Mouse (Mus musculus) heart, embryonic 12.5 days (tissue): ENCODE data around the gene Pla1a. TPM values are rescaled to one million over a fixed set of nuclear protein-coding genes. Genes with fewer than 3 reads are reported as not detected.

ENCODE experiments used
- ATAC-seq: fragments of 200-750 bp; cut with Nextera tagmentation; 2 replicates; pipeline ENCODE4 v1.8.0; 2017; ENCODE audit warnings: moderate TSS enrichment, moderate library complexity; ENCODE audit not compliant: insufficient number of reproducible peaks, low FRiP score
- H3K27ac ChIP-seq: fragments of 300-500 bp; sonication (generic); 2 replicates; pipeline ENCODE4 v1.5.1; 2016; ENCODE audit warnings: mild to moderate bottlenecking, moderate library complexity; ENCODE audit not compliant: poor library complexity, severe bottlenecking
- H3K27me3 ChIP-seq: fragments of 300-500 bp; sonication (generic); replicated peaks from 2 replicates; pipeline ENCODE4 v1.6.1; 2016; ENCODE audit warnings: mild to moderate bottlenecking, moderate library complexity
- H3K36me3 ChIP-seq: fragments of 300-500 bp; sonication (generic); 2 replicates; pipeline ENCODE4 v1.6.1; 2016; ENCODE audit warnings: mild to moderate bottlenecking, moderate library complexity
- H3K4me1 ChIP-seq: fragments of 300-500 bp; sonication (generic); replicated peaks from 2 replicates; pipeline ENCODE4 v1.6.1; 2016; ENCODE audit warnings: mild to moderate bottlenecking
- H3K4me2 ChIP-seq: fragments of 300-500 bp; sonication (generic); 2 replicates; pipeline ENCODE4 v1.6.1; 2016; ENCODE audit warnings: mild to moderate bottlenecking, moderate library complexity
- H3K4me3 ChIP-seq: fragments of 300-500 bp; sonication (generic); 2 replicates; pipeline ENCODE4 v1.5.1; 2016; ENCODE audit warnings: mild to moderate bottlenecking
- H3K9ac ChIP-seq: fragments of 300-500 bp; sonication (generic); 2 replicates; pipeline ENCODE4 v1.6.1; 2016; ENCODE audit warnings: mild to moderate bottlenecking, moderate library complexity
- H3K9me3 ChIP-seq: fragments of 300-500 bp; sonication (generic); replicated peaks from 2 replicates; pipeline ENCODE4 v1.6.1; 2016; ENCODE audit warnings: mild to moderate bottlenecking, moderate library complexity
- WGBS: fragments of 180-500 bp; shearing (Covaris S2); methylation state at CpG from one replicate; pipeline ENCODE4 v1.1.7; 2016; 5-methylcytosine and 5-hydroxymethylcytosine counted together
- polyA plus RNA-seq: library from polyadenylated mRNA; unstranded; fragments of >200 nt; fragmentation: Nextera tagmentation; extraction: Ambion mirVana; gene quantifications from 2 replicates; pipeline ENCODE4 v1.2.1, GENCODE M21; 2016

The Pla1a gene
- polyA plus RNA-seq, 1 experiment from 2014 or later: 0.17 TPM

DNA sequence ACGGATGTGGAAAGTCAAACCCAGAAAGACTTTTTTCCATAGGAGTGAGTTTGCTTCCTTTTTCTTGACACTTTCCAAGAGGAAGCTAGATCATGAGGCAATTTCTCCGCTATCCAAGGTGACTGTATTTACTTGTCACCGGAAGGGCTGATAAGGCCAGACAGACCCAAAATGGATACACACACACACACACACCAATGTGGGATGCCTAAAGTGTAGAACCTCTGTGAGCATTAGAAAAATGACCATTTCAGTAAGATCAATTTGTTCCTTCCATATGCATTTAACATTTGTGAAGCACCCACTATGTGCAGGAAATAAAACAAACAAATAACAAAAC is 69.7 kb downstream of the Pla1a start:
- 7% methylated on average over 3 of the region's 3 CpGs for WGBS
- peak overlapping the region; percentile 100 for H3K27ac ChIP-seq
- peaks cover 38% of the 10 kb centered on the region for H3K4me1 ChIP-seq
- peak overlapping the region; percentile 66 for H3K4me3 ChIP-seq
- H3K36me3 ChIP-seq: peaks cover 6% of the 10 kb centered on the region
- no peaks in the 10 kb centered on the region for H3K27me3 ChIP-seq
- peak overlapping the region; percentile 83 for H3K4me2 ChIP-seq
- peak overlapping the region; percentile 94 for H3K9ac ChIP-seq
- ATAC-seq: 0 out of 2 replicates have a peak, but pooled peaks have one; percentile 1
- no peaks in the 10 kb centered on the region for H3K9me3 ChIP-seq

DNA sequence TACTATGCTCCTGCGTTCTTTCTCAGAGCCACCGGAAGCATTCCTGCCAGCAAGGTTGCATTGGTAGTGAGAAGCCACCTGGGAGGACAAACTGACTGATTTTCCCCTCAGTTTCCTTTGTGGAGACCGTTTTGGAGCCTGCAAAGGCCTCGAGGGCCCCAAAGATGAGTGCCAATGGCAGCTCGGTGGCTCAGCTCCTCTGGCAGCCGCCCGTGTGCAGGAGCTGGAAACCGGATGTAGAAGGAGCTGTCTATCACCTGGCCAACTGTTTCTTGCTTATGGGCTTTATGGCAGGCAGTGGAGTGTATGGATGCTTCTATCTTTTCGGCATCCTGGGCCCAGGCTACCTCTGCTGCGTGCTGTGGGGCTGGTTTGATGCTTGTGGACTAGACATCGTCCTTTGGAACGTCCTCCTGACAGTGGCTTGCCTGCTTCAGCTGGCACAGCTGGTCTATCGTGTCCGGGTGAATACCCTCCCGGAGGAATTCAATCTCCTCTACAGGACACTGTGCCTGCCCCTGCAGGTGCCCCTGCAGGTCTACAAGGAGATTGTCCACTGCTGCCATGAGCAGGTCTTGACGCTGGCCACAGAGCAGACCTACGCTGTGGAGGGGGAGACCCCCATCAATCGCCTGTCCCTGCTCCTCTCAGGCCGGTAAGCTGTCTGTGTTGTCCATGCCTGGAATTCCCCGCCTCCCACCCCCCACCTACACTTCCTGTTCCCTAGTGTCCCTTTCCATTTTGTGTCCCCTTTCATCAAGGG is 70.3 kb downstream of the Pla1a start:
- peak overlapping the region; percentile 94 for H3K9ac ChIP-seq
- H3K27me3 ChIP-seq: no peaks in the 10 kb centered on the region
- peak overlapping the region; percentile 66 for H3K4me3 ChIP-seq
- 24% methylated on average over 20 of the region's 20 CpGs for WGBS
- no peaks in the 10 kb centered on the region for H3K9me3 ChIP-seq
- peak overlapping the region; percentile 83 for H3K4me2 ChIP-seq
- peaks cover 6% of the 10 kb centered on the region; the same call in 1 of the 2 replicates for H3K36me3 ChIP-seq
- peak; percentile 57; the same call in 1 of the 2 replicates for ATAC-seq
- H3K4me1 ChIP-seq: peaks cover 37% of the 10 kb centered on the region
- H3K27ac ChIP-seq: peak overlapping the region; percentile 100

DNA sequence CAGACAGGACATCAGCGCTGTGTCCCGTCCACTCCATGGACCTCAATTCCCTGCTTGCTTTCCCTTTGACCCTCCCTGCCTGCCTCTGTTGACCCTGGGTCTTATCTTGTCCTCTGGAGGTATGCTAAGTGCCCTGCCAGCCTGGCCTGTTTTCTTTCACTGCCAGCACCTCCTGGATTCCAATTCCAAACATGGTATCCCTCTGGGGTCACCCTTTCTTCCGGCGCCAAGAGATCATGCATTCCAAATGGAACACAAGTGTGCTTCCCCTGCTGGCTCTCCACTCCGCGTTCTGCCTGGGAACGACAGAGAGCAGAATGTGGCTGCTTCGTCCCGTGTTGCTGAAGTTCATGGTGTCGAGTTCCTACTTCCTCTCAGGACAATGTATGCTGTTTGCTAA is 71.0 kb downstream of the Pla1a start, which contains the start of gene Popdc2:
Gene Popdc2 (plus strand): TSS at position 277 of the 400 bp plus-strand sequence.
- peak within 1 kb of the TSS; percentile 100 for H3K27ac ChIP-seq
- peak within 1 kb of the TSS; percentile 94 for H3K9ac ChIP-seq
- WGBS: 3% methylated on average over 10 of the region's 10 CpGs
- H3K4me3 ChIP-seq: peak within 1 kb of the TSS; percentile 66
- H3K4me1 ChIP-seq: peaks cover 37% of the 10 kb centered on the region
- peaks cover 7% of the 10 kb centered on the region; the same call in 1 of the 2 replicates for H3K36me3 ChIP-seq
- ATAC-seq: peak; percentile 79
- peak within 1 kb of the TSS; percentile 83 for H3K4me2 ChIP-seq
- no peaks in the 10 kb centered on the region for H3K9me3 ChIP-seq
- H3K27me3 ChIP-seq: no peaks in the 10 kb centered on the region

DNA sequence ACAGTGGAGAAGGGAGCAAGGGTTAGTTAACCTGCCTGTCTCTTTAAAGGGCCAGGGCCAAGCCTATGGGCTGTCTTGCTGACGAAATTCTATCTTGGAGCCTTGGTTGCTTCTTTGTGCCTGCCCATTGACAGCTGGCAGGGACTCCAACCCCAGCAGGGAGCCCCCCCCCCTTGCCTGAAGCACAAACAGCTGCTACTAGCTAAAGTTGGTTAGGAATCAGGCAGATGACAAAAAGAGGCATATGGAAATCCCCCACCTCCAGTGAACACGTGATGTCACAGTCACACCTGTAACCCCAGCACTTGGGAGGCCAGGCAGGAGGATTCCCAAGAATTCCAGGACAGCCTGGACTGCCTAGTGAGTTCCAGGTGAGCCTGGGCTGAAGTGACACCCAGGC is 72.6 kb downstream of the Pla1a start:
- Histone ChIP-seq H3K4me3 (no peak overlapping the region), H3K9ac (0 out of 2 replicates have a peak overlapping the region, but pooled peaks have one; percentile 36), H3K4me1 (peaks cover 37% of the 10 kb centered on the region), H3K27me3 (no peaks in the 10 kb centered on the region), H3K36me3 (peaks cover 5% of the 10 kb centered on the region), H3K27ac (peak overlapping the region; percentile 100; the same call in 1 of the 2 replicates), H3K4me2 (0 out of 2 replicates have a peak overlapping the region, but pooled peaks have one; percentile 11), H3K9me3 (no peaks in the 10 kb centered on the region)
- WGBS: 39% methylated on average over 2 of the region's 2 CpGs
- no peak for ATAC-seq

DNA sequence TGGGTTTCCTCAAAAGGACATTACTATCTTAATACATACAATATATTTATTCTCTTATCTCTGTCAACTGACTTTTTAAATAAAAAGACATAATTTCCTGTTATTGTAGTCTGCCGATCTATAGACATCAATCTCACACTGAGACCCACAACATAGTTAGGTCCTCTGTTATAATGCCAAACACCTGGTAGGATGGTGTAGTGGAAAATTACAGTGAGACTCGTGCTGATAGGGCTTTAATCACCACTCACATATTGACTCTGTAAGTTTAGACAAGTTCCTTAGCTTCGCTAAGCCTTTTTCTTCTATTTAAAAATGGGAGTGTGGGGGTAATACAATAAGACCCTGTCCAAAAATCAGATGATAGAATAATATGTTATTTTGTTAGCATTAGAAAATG is 73.1 kb downstream of the Pla1a start:
- no peak for ATAC-seq
- H3K4me1 ChIP-seq: peaks cover 38% of the 10 kb centered on the region
- no peaks in the 10 kb centered on the region for H3K9me3 ChIP-seq
- H3K9ac ChIP-seq: no peak overlapping the region
- H3K27me3 ChIP-seq: no peaks in the 10 kb centered on the region
- H3K4me3 ChIP-seq: no peak overlapping the region
- WGBS: 45% methylated on average over 3 of the region's 3 CpGs
- no peak overlapping the region for H3K4me2 ChIP-seq
- H3K27ac ChIP-seq: peak overlapping the region; percentile 100; the same call in 1 of the 2 replicates
- H3K36me3 ChIP-seq: peaks cover 3% of the 10 kb centered on the region

DNA sequence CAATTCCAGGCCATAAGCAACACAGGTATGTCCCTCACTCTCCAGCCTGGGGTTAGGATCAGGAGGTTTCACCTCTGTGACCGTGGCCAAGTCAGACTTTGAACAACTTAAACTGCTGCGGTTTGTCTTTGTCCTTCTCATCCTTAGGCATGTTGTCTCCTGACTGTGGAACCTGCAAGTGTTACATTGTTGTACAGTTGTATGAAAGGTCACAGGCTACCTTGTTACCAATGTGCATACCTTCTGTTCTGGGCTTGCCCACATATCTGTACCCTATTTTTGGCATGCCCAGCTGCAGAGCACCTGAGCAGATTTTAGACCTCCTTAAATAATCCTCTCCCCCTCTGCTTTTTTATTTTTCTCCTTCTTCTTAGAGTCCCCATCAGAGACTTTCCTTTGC is 73.7 kb downstream of the Pla1a start:
- no peak for ATAC-seq
- H3K27ac ChIP-seq: 0 out of 2 replicates have a peak overlapping the region, but pooled peaks have one; percentile 24
- 77% methylated on average over 2 of the region's 2 CpGs for WGBS
- no peak overlapping the region for H3K4me2 ChIP-seq
- H3K9ac ChIP-seq: no peak overlapping the region
- H3K36me3 ChIP-seq: peaks cover 3% of the 10 kb centered on the region
- H3K27me3 ChIP-seq: no peaks in the 10 kb centered on the region
- peaks cover 42% of the 10 kb centered on the region for H3K4me1 ChIP-seq
- H3K4me3 ChIP-seq: no peak overlapping the region
- no peaks in the 10 kb centered on the region for H3K9me3 ChIP-seq

DNA sequence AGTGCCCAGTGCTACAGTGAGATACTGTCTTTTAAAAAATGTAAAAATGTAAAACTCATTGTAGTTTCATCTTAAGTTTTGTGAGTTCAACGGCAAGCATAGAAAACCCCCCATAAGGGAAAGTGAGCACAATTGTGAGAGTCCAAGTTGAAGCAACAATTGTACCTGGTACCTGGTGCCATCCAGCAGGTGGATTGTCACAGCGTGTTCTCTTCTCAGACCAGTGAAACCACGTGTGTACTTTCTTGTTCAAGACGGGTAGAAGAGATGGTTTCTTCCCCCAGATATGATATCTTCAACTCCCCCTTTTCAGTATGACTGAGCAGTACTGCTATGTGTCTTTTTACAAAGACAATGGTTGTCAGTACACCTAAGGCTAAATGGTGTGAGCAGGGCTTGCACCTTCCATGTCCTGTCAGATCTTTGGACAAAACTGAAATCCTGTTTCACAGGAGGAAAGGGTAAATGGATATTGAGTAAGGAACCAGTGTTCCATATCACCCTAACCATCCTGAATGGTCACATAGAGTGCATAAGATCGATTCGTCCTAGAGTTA is 74.6 kb downstream of the Pla1a start:
- Histone ChIP-seq H3K4me1 (peaks cover 47% of the 10 kb centered on the region), H3K36me3 (peaks cover 8% of the 10 kb centered on the region)
- ATAC-seq: no peak

DNA sequence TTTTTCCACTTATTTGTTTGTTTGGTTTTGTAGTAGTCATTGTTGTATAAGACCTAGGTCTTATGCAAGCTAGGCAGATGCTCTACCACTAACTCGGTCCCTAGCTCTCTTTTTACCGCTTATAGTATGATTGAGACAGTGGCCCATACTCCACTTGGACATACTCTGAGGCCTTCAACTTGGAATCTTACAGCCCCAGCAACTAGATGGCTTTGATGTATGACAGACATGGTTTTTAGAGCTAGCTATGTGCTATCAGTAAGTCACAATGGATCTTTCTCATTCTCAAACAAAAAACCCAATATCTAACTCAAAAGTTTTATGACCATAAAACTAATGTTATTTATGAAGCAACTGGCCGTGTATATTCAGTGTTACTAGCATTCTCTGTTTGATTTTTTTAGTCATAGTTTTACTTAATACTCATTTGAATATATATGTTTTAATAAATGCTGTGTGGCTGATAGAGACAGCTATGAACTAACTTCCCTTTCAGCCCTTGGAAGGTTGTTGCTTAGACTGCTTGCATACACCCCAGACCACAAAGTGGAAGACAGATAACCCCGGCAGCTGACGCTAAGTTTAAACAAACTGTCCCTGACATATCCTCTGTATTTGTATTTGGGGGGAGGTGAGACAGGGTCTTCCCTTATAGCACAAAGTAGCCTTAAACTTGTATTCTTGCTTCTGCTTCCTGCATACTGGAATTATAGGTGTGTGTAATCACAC is 78.6 kb downstream of the Pla1a start:
- 56% methylated on average over 5 of the region's 5 CpGs for WGBS
- Histone ChIP-seq H3K4me3 (no peak overlapping the region), H3K4me1 (peaks cover 45% of the 10 kb centered on the region), H3K9me3 (no peaks in the 10 kb centered on the region), H3K27ac (no peak overlapping the region), H3K4me2 (no peak overlapping the region), H3K27me3 (no peaks in the 10 kb centered on the region), H3K36me3 (peaks cover 30% of the 10 kb centered on the region), H3K9ac (no peak overlapping the region)
- no peak for ATAC-seq

More for the DNA sequence above, 74.6 kb downstream of the Pla1a start:
- no peak overlapping the region for H3K4me3 ChIP-seq
- H3K4me2 ChIP-seq: no peak overlapping the region
- 85% methylated on average over 6 of the region's 6 CpGs for WGBS
- no peak overlapping the region for H3K9ac ChIP-seq
- H3K27me3 ChIP-seq: no peaks in the 10 kb centered on the region
- H3K27ac ChIP-seq: no peak overlapping the region
- H3K9me3 ChIP-seq: no peaks in the 10 kb centered on the region

DNA sequence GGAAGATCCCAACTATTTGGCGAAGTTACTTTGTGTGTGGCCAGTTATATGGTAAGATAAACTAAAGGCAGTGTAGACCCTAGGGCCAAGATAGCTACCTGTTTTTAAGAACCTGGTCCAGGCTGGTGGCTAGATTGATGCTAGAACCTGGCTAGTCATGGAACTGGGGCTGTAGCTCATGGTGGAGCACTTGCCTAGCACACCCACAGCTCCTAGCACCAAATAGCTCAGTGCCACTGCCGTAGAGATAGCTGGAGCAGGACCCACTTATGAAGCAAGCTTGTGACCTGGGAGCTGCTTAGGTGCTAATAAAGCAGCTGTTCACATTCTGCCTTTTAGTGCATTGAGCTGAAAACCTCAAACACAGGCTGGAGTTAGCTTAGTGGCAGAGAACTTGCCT is 79.3 kb downstream of the Pla1a start:
- H3K4me3 ChIP-seq: no peak overlapping the region
- no peak for ATAC-seq
- H3K36me3 ChIP-seq: peaks cover 34% of the 10 kb centered on the region
- no peaks in the 10 kb centered on the region for H3K9me3 ChIP-seq
- WGBS: 73% methylated on average over 2 of the region's 2 CpGs
- H3K4me1 ChIP-seq: peaks cover 43% of the 10 kb centered on the region
- peak overlapping the region; percentile 14; the same call in 1 of the 2 replicates for H3K27ac ChIP-seq
- H3K27me3 ChIP-seq: no peaks in the 10 kb centered on the region
- no peak overlapping the region for H3K4me2 ChIP-seq
- no peak overlapping the region for H3K9ac ChIP-seq

DNA sequence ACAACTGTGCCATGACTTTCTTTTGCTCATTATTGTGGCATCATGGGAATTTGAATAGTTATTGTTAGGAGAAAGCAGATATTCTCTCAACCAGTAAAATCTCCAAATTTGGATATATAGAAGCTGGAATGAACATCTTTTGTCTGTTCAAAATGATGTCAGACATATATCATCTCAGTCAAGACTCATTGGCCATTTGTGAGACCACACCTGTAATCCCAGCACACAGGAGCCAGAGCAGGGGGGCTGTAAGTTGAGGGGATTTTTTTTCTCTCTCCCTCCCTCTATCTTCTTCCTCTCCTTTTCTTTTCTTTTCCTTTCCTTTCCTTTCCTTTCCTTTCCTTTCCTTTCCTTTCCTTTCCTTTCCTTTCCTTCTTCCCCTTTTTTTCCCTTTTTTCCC is 80.1 kb downstream of the Pla1a start:
- no peak overlapping the region for H3K27ac ChIP-seq
- no peaks in the 10 kb centered on the region for H3K27me3 ChIP-seq
- H3K9ac ChIP-seq: no peak overlapping the region
- peaks cover 49% of the 10 kb centered on the region for H3K4me1 ChIP-seq
- H3K4me2 ChIP-seq: no peak overlapping the region
- H3K4me3 ChIP-seq: no peak overlapping the region
- peaks cover 34% of the 10 kb centered on the region for H3K36me3 ChIP-seq
- no peaks in the 10 kb centered on the region for H3K9me3 ChIP-seq
- no peak for ATAC-seq

DNA sequence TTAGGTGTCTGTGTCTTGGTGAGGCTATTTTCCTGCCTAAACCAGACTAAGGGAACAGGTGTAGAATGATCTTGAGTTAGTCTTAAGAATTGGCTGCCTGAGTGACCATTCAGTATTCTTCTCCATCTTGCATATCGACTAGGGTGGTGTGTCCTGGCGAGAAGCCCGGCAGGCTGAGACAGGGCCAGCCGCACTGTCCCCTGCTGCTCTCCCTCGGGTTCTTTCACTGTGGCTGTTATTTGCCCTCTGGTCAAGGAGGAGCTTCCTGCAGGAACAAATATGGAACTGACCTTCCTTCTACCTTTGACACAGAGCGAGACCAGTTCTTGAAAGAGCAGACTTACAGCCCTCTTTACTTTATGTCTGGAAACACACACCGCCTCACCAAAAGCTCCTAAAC is 80.9 kb downstream of the Pla1a start:
- no peak for ATAC-seq
- H3K27ac ChIP-seq: peak overlapping the region; percentile 94
- peak overlapping the region; percentile 37; the same call in 1 of the 2 replicates for H3K9ac ChIP-seq
- no peaks in the 10 kb centered on the region for H3K9me3 ChIP-seq
- peaks cover 34% of the 10 kb centered on the region for H3K36me3 ChIP-seq
- 47% methylated on average over 7 of the region's 7 CpGs for WGBS
- peaks cover 53% of the 10 kb centered on the region for H3K4me1 ChIP-seq
- H3K27me3 ChIP-seq: no peaks in the 10 kb centered on the region
- peak overlapping the region; percentile 25; the same call in 1 of the 2 replicates for H3K4me2 ChIP-seq
- no peak overlapping the region for H3K4me3 ChIP-seq
